Mouse (Mus musculus): ENCODE results near the gene Gm10282. TPM values are rescaled to one million over a fixed set of nuclear protein-coding genes. Genes with fewer than 3 reads are reported as not detected.

Gm10282 gene
- polyA plus RNA-seq, 1 experiment from 2014 or later, result 27.2 TPM

DNA sequence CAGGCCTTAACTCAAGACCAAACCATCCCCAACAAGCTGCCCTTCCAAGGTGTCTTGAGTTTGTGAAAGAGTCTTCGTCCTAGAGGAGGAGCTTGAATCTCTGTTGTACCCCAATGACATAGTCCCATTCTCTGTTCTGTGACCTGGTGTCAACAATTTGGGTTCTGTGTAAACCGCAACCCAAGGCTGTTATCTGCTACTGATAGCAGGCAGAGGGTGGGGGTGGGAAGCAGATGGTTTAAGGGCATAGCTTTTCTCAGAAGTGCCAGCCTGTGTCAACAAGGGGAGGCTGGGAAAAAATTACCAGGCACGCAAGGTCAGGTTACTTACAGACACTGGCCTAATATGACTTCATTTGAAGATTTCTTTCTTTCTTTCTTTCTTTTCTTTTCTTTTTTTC is 27.8 kb downstream of the Gm10282 start:
- Histone ChIP-seq H3K27me3 (ENCODE audit: control insufficient read depth, insufficient read depth, low read length) (no peaks in the 10 kb centered on the region), H3K36me3 (ENCODE audit: control insufficient read depth, insufficient read depth, low read length) (no peaks in the 10 kb centered on the region), H3K9me3 (ENCODE audit: control insufficient read depth, low read depth, low read length) (no peaks in the 10 kb centered on the region), H3K4me2 (replicated peaks; ENCODE audit: low read depth, low read length) (no peak overlapping the region), H3K4me3 (ENCODE audit: low read depth, low read length) (no peak overlapping the region), H3K4me1 (ENCODE audit: control insufficient read depth, insufficient read depth, low read length) (no peaks in the 10 kb centered on the region), H3K27ac (ENCODE audit: low read length) (no peak overlapping the region), H3K9ac (replicated peaks; ENCODE audit: low read depth, low read length) (no peak overlapping the region)
- 47% methylated on average over 3 of the region's 3 CpGs for WGBS
- 0 out of 2 replicates have a peak, but pooled peaks have one; percentile 19 for ATAC-seq (ENCODE audit: insufficient number of reproducible peaks, insufficient read depth, low FRiP score, low read depth)

DNA sequence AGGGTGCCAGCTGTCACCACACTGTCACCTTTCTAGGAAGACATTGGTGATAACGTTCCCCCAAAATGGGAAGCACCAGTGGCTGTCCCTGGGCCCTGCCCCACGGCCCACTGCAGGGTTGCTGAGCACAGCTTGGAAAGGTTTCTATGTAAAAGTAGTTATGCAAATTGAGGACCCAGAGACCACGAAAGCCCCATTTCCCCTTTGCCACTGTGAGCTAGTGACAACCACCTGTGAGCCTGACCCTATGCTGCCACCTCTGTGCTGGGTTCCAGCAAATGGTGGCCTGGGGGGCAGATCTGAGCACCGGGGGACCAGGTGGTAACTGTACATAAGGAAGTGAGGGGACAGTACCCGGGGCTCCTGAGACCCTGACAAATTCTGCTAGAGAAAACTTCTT is 31.3 kb downstream of the Gm10282 start:
- Histone ChIP-seq H3K9me3 (ENCODE audit: control insufficient read depth, low read depth, low read length) (no peaks in the 10 kb centered on the region), H3K9ac (replicated peaks; ENCODE audit: low read depth, low read length) (no peak overlapping the region), H3K4me2 (replicated peaks; ENCODE audit: low read depth, low read length) (no peak overlapping the region), H3K27me3 (ENCODE audit: control insufficient read depth, insufficient read depth, low read length) (no peaks in the 10 kb centered on the region), H3K27ac (ENCODE audit: low read length) (no peak overlapping the region), H3K36me3 (ENCODE audit: control insufficient read depth, insufficient read depth, low read length) (no peaks in the 10 kb centered on the region), H3K4me1 (ENCODE audit: control insufficient read depth, insufficient read depth, low read length) (no peaks in the 10 kb centered on the region), H3K4me3 (ENCODE audit: low read depth, low read length) (no peak overlapping the region)
- WGBS, result 53% methylated on average over 5 of the region's 5 CpGs
- no peak for ATAC-seq (ENCODE audit: insufficient number of reproducible peaks, insufficient read depth, low FRiP score, low read depth)

DNA sequence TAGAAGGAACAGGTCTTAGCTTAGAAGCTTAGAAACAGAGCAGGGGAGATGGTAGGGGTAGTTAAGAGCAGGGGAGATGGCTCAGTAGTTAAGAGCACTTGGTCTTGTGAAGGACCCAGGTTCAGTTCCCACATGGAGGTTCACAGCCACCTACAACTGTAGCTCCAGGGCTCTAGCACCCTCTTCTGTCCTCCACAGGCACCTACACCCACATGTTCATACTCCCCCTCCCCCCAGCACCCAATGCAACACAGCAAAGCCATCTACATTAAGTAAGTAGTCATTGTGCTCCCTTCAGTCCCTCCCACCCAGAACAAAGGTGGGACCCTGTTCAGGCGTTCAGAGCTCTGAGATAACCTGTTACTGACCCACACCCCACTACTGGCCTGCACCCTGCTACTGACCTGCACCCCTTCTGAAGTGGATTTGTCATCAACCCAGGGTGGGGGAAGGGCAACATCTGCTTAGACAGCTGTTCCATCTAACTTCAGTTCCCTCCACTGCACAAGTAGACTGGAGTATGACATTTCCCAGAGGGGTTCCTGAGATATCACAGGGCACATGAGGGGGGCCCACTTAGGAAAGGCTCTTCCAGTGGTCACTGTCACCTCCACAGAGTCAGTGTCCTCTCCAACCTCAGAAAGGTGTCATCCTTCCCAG is 31.8 kb downstream of the Gm10282 start:
- H3K4me1 ChIP-seq (ENCODE audit: control insufficient read depth, insufficient read depth, low read length), result no peaks in the 10 kb centered on the region
- no peak overlapping the region for H3K9ac ChIP-seq (replicated peaks; ENCODE audit: low read depth, low read length)
- H3K9me3 ChIP-seq (ENCODE audit: control insufficient read depth, low read depth, low read length), result no peaks in the 10 kb centered on the region
- 75% methylated on average over 1 of the region's 1 CpGs for WGBS
- no peaks in the 10 kb centered on the region for H3K36me3 ChIP-seq (ENCODE audit: control insufficient read depth, insufficient read depth, low read length)
- H3K27ac ChIP-seq (ENCODE audit: low read length), result no peak overlapping the region
- H3K27me3 ChIP-seq (ENCODE audit: control insufficient read depth, insufficient read depth, low read length), result no peaks in the 10 kb centered on the region
- no peak for ATAC-seq (ENCODE audit: insufficient number of reproducible peaks, insufficient read depth, low FRiP score, low read depth)
- no peak overlapping the region for H3K4me2 ChIP-seq (replicated peaks; ENCODE audit: low read depth, low read length)
- H3K4me3 ChIP-seq (ENCODE audit: low read depth, low read length), result no peak overlapping the region

DNA sequence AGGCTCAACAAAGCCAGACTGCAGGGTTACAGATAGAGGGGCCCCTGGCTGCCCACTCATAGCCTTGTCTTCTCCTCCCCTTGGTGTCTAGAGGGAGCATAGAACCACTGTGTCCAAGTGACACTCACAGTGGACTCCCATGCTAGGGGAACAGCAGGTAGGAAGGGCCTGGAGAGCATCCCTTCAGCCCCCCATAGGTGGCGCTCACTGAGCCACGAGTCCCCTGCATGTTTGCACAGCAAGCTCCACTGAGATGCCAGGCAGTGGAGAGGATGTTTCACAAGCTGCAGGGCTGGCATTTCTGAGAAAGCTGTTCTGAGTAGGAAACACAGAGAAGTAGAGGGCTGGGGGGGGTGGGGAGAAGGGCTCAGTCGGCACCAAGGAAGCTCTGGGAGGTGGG is 32.7 kb downstream of the Gm10282 start:
- Histone ChIP-seq H3K4me2 (replicated peaks; ENCODE audit: low read depth, low read length) (no peak overlapping the region), H3K36me3 (ENCODE audit: control insufficient read depth, insufficient read depth, low read length) (no peaks in the 10 kb centered on the region), H3K9ac (replicated peaks; ENCODE audit: low read depth, low read length) (no peak overlapping the region), H3K4me3 (ENCODE audit: low read depth, low read length) (no peak overlapping the region), H3K9me3 (ENCODE audit: control insufficient read depth, low read depth, low read length) (no peaks in the 10 kb centered on the region), H3K4me1 (ENCODE audit: control insufficient read depth, insufficient read depth, low read length) (no peaks in the 10 kb centered on the region), H3K27me3 (ENCODE audit: control insufficient read depth, insufficient read depth, low read length) (no peaks in the 10 kb centered on the region), H3K27ac (ENCODE audit: low read length) (no peak overlapping the region)
- WGBS, result 16% methylated on average over 3 of the region's 3 CpGs
- no peak for ATAC-seq (ENCODE audit: insufficient number of reproducible peaks, insufficient read depth, low FRiP score, low read depth)

DNA sequence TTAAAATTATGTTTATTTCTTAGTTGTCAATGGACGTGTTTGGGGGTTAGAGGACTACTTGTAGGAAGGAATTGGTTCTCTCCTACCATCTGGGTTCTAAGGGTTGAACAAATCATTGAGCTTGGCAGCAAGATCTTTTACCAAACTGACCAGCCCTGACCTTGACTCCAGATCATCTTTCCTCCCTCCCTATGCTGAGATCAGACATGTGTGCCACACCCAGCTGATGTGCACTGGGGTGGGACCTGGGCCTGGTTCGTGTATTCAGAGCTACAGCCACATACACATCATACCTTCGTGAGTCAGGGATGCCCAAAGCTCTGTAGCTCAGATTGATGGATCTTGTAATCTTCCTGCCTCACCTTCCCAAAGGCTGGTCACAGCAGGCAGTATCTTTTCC is 33.4 kb downstream of the Gm10282 start:
- no peak overlapping the region for H3K9ac ChIP-seq (replicated peaks; ENCODE audit: low read depth, low read length)
- no peak overlapping the region for H3K27ac ChIP-seq (ENCODE audit: low read length)
- H3K27me3 ChIP-seq (ENCODE audit: control insufficient read depth, insufficient read depth, low read length), result no peaks in the 10 kb centered on the region
- H3K36me3 ChIP-seq (ENCODE audit: control insufficient read depth, insufficient read depth, low read length), result no peaks in the 10 kb centered on the region
- H3K4me3 ChIP-seq (ENCODE audit: low read depth, low read length), result no peak overlapping the region
- no peak overlapping the region for H3K4me2 ChIP-seq (replicated peaks; ENCODE audit: low read depth, low read length)
- no peak for ATAC-seq (ENCODE audit: insufficient number of reproducible peaks, insufficient read depth, low FRiP score, low read depth)
- H3K4me1 ChIP-seq (ENCODE audit: control insufficient read depth, insufficient read depth, low read length), result no peaks in the 10 kb centered on the region
- WGBS, result 57% methylated on average over 3 of the region's 3 CpGs
- no peaks in the 10 kb centered on the region for H3K9me3 ChIP-seq (ENCODE audit: control insufficient read depth, low read depth, low read length)

DNA sequence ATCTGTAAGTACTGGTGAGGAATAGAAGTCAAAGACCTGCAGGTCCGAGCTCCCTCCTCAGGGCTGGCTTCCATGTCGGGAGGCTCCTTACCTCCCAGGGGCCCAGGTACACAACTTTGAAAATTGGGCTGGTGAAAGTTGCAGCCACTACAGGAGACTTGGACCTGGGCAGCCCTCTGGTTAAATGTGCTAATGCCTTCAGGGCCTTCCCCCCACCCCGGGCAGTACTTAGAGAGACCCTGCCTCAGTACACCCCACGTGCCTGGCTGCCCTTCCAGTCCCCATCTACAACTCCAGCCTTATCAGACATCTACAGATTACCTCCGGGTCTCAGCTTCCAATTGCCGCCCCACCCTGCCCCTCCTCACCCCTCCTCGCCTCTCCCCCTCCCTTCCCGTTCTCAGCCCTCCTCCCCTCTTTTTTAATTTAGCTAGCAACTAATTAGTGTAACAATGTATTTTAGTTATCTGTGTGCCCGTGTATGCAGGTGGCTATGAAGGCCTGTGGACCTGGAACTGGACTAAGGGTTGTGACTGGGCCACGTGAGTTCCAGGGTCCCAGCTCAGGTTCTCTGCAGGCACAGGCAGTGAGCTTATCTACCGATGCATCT is 33.9 kb downstream of the Gm10282 start:
- no peaks in the 10 kb centered on the region for H3K4me1 ChIP-seq (ENCODE audit: control insufficient read depth, insufficient read depth, low read length)
- 65% methylated on average over 11 of the region's 11 CpGs for WGBS
- H3K9ac ChIP-seq (replicated peaks; ENCODE audit: low read depth, low read length), result no peak overlapping the region
- no peaks in the 10 kb centered on the region for H3K36me3 ChIP-seq (ENCODE audit: control insufficient read depth, insufficient read depth, low read length)
- no peak overlapping the region for H3K4me2 ChIP-seq (replicated peaks; ENCODE audit: low read depth, low read length)
- no peak for ATAC-seq (ENCODE audit: insufficient number of reproducible peaks, insufficient read depth, low FRiP score, low read depth)
- H3K27me3 ChIP-seq (ENCODE audit: control insufficient read depth, insufficient read depth, low read length), result no peaks in the 10 kb centered on the region
- H3K9me3 ChIP-seq (ENCODE audit: control insufficient read depth, low read depth, low read length), result no peaks in the 10 kb centered on the region
- H3K27ac ChIP-seq (ENCODE audit: low read length), result no peak overlapping the region
- H3K4me3 ChIP-seq (ENCODE audit: low read depth, low read length), result no peak overlapping the region

DNA sequence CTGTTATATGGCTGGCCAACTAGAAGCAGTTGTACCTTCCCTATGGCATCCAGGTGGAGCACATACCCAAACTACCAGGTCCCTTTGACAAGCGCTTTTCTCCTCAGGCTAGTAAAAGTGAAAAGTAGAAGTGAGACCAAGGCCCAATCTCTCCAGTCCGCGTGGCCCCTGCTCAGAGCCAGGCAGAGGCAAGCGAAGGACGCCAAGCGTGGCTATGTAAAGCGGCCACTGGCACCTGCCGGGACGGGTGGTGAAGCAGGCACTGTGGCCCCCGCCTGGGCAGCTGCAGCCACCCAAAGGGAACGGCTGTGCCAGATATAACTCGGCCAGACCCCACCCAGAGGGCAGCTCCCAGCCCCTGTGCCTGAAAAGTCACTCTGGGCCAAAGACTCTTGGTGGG is 34.5 kb downstream of the Gm10282 start:
- no peak for ATAC-seq (ENCODE audit: insufficient number of reproducible peaks, insufficient read depth, low FRiP score, low read depth)
- H3K27ac ChIP-seq (ENCODE audit: low read length), result no peak overlapping the region

DNA sequence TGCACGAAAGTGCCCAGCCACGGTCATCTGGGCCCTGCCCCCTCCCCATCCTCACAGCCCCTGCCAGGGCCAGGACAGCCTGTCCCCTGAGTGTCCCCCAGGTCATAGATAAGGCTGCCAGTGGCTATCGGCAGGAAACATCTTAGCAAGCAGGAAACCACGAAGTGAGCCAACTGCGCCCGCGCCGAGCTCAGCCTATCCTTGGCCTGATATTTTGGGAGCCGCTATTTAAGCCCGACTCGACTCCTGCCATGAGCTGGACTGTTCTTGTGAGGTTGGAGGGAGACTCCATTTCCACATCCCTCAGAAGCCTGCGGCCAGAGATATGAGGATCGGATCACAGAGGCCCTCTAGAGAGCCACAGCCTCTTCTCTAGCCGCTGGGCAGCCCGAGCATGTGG is 36.7 kb downstream of the Gm10282 start:
- Histone ChIP-seq H3K27ac (ENCODE audit: low read length) (peak overlapping the region; percentile 48; the same call in 1 of the 2 replicates), H3K4me1 (ENCODE audit: control insufficient read depth, insufficient read depth, low read length) (no peaks in the 10 kb centered on the region), H3K27me3 (ENCODE audit: control insufficient read depth, insufficient read depth, low read length) (no peaks in the 10 kb centered on the region), H3K9ac (replicated peaks; ENCODE audit: low read depth, low read length) (no peak overlapping the region), H3K9me3 (ENCODE audit: control insufficient read depth, low read depth, low read length) (no peaks in the 10 kb centered on the region), H3K4me3 (ENCODE audit: low read depth, low read length) (no peak overlapping the region), H3K36me3 (ENCODE audit: control insufficient read depth, insufficient read depth, low read length) (no peaks in the 10 kb centered on the region), H3K4me2 (replicated peaks; ENCODE audit: low read depth, low read length) (no peak overlapping the region)
- no peak for ATAC-seq (ENCODE audit: insufficient number of reproducible peaks, insufficient read depth, low FRiP score, low read depth)
- WGBS, result 86% methylated on average over 15 of the region's 15 CpGs

More for the DNA sequence above, 34.5 kb downstream of the Gm10282 start:
- H3K4me1 ChIP-seq (ENCODE audit: control insufficient read depth, insufficient read depth, low read length), result no peaks in the 10 kb centered on the region
- no peak overlapping the region for H3K4me3 ChIP-seq (ENCODE audit: low read depth, low read length)
- H3K4me2 ChIP-seq (replicated peaks; ENCODE audit: low read depth, low read length), result no peak overlapping the region
- H3K9me3 ChIP-seq (ENCODE audit: control insufficient read depth, low read depth, low read length), result no peaks in the 10 kb centered on the region
- H3K27me3 ChIP-seq (ENCODE audit: control insufficient read depth, insufficient read depth, low read length), result no peaks in the 10 kb centered on the region
- H3K9ac ChIP-seq (replicated peaks; ENCODE audit: low read depth, low read length), result no peak overlapping the region
- WGBS, result 87% methylated on average over 12 of the region's 12 CpGs
- H3K36me3 ChIP-seq (ENCODE audit: control insufficient read depth, insufficient read depth, low read length), result no peaks in the 10 kb centered on the region

DNA sequence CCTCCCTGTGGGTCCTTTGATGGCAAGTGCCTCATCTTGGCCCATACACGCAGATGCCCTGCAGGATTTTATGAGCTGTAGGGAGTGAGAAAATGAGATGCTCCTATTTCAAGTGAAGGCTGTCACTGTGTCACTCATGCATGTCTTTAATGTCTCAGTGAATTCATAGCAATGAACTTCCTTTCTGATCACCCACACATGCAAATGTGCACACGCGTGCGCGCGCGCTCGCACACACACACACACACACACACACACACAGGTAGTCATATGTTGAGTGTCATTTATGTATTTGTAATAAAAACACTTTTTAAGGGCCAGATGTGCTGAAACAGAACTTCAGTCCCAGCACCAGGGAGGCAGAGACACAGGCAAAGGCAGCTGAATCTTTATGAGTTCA is 38.0 kb downstream of the Gm10282 start:
- Histone ChIP-seq H3K4me2 (replicated peaks; ENCODE audit: low read depth, low read length) (no peak overlapping the region), H3K4me1 (ENCODE audit: control insufficient read depth, insufficient read depth, low read length) (no peaks in the 10 kb centered on the region), H3K9ac (replicated peaks; ENCODE audit: low read depth, low read length) (no peak overlapping the region), H3K27ac (ENCODE audit: low read length) (no peak overlapping the region), H3K9me3 (ENCODE audit: control insufficient read depth, low read depth, low read length) (no peaks in the 10 kb centered on the region), H3K27me3 (ENCODE audit: control insufficient read depth, insufficient read depth, low read length) (no peaks in the 10 kb centered on the region), H3K4me3 (ENCODE audit: low read depth, low read length) (no peak overlapping the region), H3K36me3 (ENCODE audit: control insufficient read depth, insufficient read depth, low read length) (no peaks in the 10 kb centered on the region)
- WGBS, result 98% methylated on average over 8 of the region's 8 CpGs
- ATAC-seq (ENCODE audit: insufficient number of reproducible peaks, insufficient read depth, low FRiP score, low read depth), result no peak

Measured in stomach, embryonic 14.5 days (tissue).